Mouse (Mus musculus) intestine, embryonic 16.5 days (tissue): ENCODE data around the gene Cpeb3. TPM values are rescaled to one million over a fixed set of nuclear protein-coding genes. Genes with fewer than 3 reads are reported as not detected.
"Not testable (repeated sequence)": the region's sequence is repeated elsewhere in the genome, so short reads cannot be mapped to it uniquely, and the experiment has no call there.

ENCODE experiments used
- ATAC-seq: fragments of 200-750 bp; cut with Nextera tagmentation; 2 replicates; pipeline ENCODE4 v1.8.0; 2017; ENCODE audit warnings: moderate TSS enrichment, moderate library complexity
- H3K27ac ChIP-seq: fragments of 300-500 bp; sonication (generic); 2 replicates; pipeline ENCODE4 v1.5.1; 2014; ENCODE audit warnings: mild to moderate bottlenecking, low read length
- H3K27me3 ChIP-seq: fragments of 300-500 bp; sonication (generic); replicated peaks from 2 replicates; pipeline ENCODE4 v1.6.1; 2014; ENCODE audit warnings: low read length, control low read depth, mixed read lengths; ENCODE audit not compliant: control insufficient read depth, insufficient read depth
- H3K36me3 ChIP-seq: fragments of 300-500 bp; sonication (generic); 2 replicates; pipeline ENCODE4 v1.6.1; 2014; ENCODE audit warnings: low read length, control low read depth; ENCODE audit not compliant: control insufficient read depth, insufficient read depth
- H3K4me1 ChIP-seq: fragments of 300-500 bp; sonication (generic); 2 replicates; pipeline ENCODE4 v1.6.1; 2014; ENCODE audit warnings: low read length, control low read depth, mixed read lengths; ENCODE audit not compliant: control insufficient read depth, insufficient read depth
- H3K4me2 ChIP-seq: fragments of 300-500 bp; sonication (generic); 2 replicates; pipeline ENCODE4 v1.6.1; 2014; ENCODE audit warnings: low read depth, low read length, control low read depth
- H3K4me3 ChIP-seq: fragments of 300-500 bp; sonication (generic); 2 replicates; pipeline ENCODE4 v1.5.1; 2014; ENCODE audit warnings: mild to moderate bottlenecking, low read length
- H3K9ac ChIP-seq: fragments of 300-500 bp; sonication (generic); 2 replicates; pipeline ENCODE4 v1.6.1; 2014; ENCODE audit warnings: low read depth, low read length
- H3K9me3 ChIP-seq: fragments of 300-500 bp; sonication (generic); 2 replicates; pipeline ENCODE4 v1.6.1; 2016; ENCODE audit warnings: low read length, control low read depth; ENCODE audit not compliant: control insufficient read depth
- WGBS: fragments of 180-500 bp; shearing (Covaris S2); extraction: QIAGEN DNeasy Blood & Tissue Kit; methylation state at CpG from one replicate; pipeline ENCODE4 v1.1.7; 2014; 5-methylcytosine and 5-hydroxymethylcytosine counted together
- polyA plus RNA-seq: library from polyadenylated mRNA; unstranded; fragments of >200 nt; fragmentation: Nextera tagmentation; extraction: Ambion mirVana; gene quantifications from 2 replicates; pipeline ENCODE4 v1.2.1, GENCODE M21; 2015

Cpeb3 gene
- polyA plus RNA-seq, 1 experiment from 2014 or later = 0.97 TPM

GRCm38 (mm10) chr19:37081467-37081866 lies 126.9 kb downstream of the Cpeb3 start:
- WGBS = 61% methylated on average over 6 of the region's 6 CpGs
- H3K9ac ChIP-seq = no peak overlapping the region
- no peaks in the 10 kb centered on the region for H3K9me3 ChIP-seq
- H3K4me1 ChIP-seq = no peaks in the 10 kb centered on the region
- H3K4me3 ChIP-seq = no peak overlapping the region
- H3K27me3 ChIP-seq = no peaks in the 10 kb centered on the region
- no peak overlapping the region for H3K4me2 ChIP-seq
- no peak overlapping the region for H3K27ac ChIP-seq
- no peak for ATAC-seq
- H3K36me3 ChIP-seq = no peaks in the 10 kb centered on the region

- no peaks in the 10 kb centered on the region for H3K9me3 ChIP-seq
- no peak overlapping the region for H3K9ac ChIP-seq
- H3K27ac ChIP-seq = no peak overlapping the region
- 79% methylated on average over 6 of the region's 6 CpGs for WGBS
- no peak for ATAC-seq
- no peaks in the 10 kb centered on the region for H3K4me1 ChIP-seq
- no peak overlapping the region for H3K4me2 ChIP-seq
- no peaks in the 10 kb centered on the region for H3K27me3 ChIP-seq
- no peaks in the 10 kb centered on the region for H3K36me3 ChIP-seq
- no peak overlapping the region for H3K4me3 ChIP-seq
Measured at GRCm38 (mm10) chr19:37079151-37079550, 129.2 kb downstream of the Cpeb3 start.

- H3K36me3 ChIP-seq = no peaks in the 10 kb centered on the region
- H3K27ac ChIP-seq = no peak overlapping the region
- 91% methylated on average over 1 of the region's 1 CpGs for WGBS
- no peak overlapping the region for H3K4me2 ChIP-seq
- no peak overlapping the region for H3K9ac ChIP-seq
- no peak for ATAC-seq
- H3K9me3 ChIP-seq = no peaks in the 10 kb centered on the region
- no peaks in the 10 kb centered on the region for H3K27me3 ChIP-seq
- H3K4me3 ChIP-seq = no peak overlapping the region
- no peaks in the 10 kb centered on the region for H3K4me1 ChIP-seq
Measured at GRCm38 (mm10) chr19:37078571-37078970, 129.8 kb downstream of the Cpeb3 start.

GRCm38 (mm10) chr19:37078064-37078463 lies 130.3 kb downstream of the Cpeb3 start:
- Histone ChIP-seq H3K4me3 (no peak overlapping the region), H3K27me3 (no peaks in the 10 kb centered on the region), H3K4me1 (no peaks in the 10 kb centered on the region), H3K4me2 (no peak overlapping the region), H3K36me3 (no peaks in the 10 kb centered on the region), H3K27ac (no peak overlapping the region), H3K9me3 (no peaks in the 10 kb centered on the region), H3K9ac (no peak overlapping the region)
- no peak for ATAC-seq
- WGBS = 42% methylated on average over 4 of the region's 4 CpGs

- H3K27ac ChIP-seq, H3K4me2 ChIP-seq, H3K4me3 ChIP-seq, H3K9me3 ChIP-seq, H3K36me3 ChIP-seq, H3K4me1 ChIP-seq, ATAC-seq, H3K27me3 ChIP-seq, H3K9ac ChIP-seq: not testable (repeated sequence)
- WGBS = 84% methylated on average over 4 of the region's 4 CpGs
Measured at GRCm38 (mm10) chr19:37077258-37077657, 131.1 kb downstream of the Cpeb3 start.

GRCm38 (mm10) chr19:37076646-37077045 lies 131.8 kb downstream of the Cpeb3 start:
- H3K9me3 ChIP-seq = no peaks in the 10 kb centered on the region
- no peak overlapping the region for H3K4me2 ChIP-seq
- H3K4me3 ChIP-seq = no peak overlapping the region

GRCm38 (mm10) chr19:37076116-37076515 lies 132.3 kb downstream of the Cpeb3 start:
- no peak overlapping the region for H3K9ac ChIP-seq
- H3K9me3 ChIP-seq = no peaks in the 10 kb centered on the region
- no peak overlapping the region for H3K4me2 ChIP-seq
- ATAC-seq = no peak
- H3K36me3 ChIP-seq = no peaks in the 10 kb centered on the region
- 47% methylated on average over 2 of the region's 2 CpGs for WGBS
- no peak overlapping the region for H3K27ac ChIP-seq
- no peak overlapping the region for H3K4me3 ChIP-seq
- H3K27me3 ChIP-seq = no peaks in the 10 kb centered on the region
- H3K4me1 ChIP-seq = no peaks in the 10 kb centered on the region

More at GRCm38 (mm10) chr19:37076646-37077045, 131.8 kb downstream of the Cpeb3 start:
- WGBS = 74% methylated on average over 4 of the region's 4 CpGs
- Histone ChIP-seq H3K4me1 (no peaks in the 10 kb centered on the region), H3K36me3 (no peaks in the 10 kb centered on the region), H3K27me3 (no peaks in the 10 kb centered on the region), H3K9ac (no peak overlapping the region), H3K27ac (no peak overlapping the region)
- ATAC-seq = no peak

- Histone ChIP-seq H3K4me3 (no peak overlapping the region), H3K36me3 (no peaks in the 10 kb centered on the region), H3K27ac (no peak overlapping the region), H3K9me3 (no peaks in the 10 kb centered on the region), H3K27me3 (no peaks in the 10 kb centered on the region), H3K4me2 (no peak overlapping the region), H3K9ac (no peak overlapping the region), H3K4me1 (no peaks in the 10 kb centered on the region)
- no peak for ATAC-seq
- 65% methylated on average over 7 of the region's 7 CpGs for WGBS
Measured at GRCm38 (mm10) chr19:37075690-37076089, 132.7 kb downstream of the Cpeb3 start.

- H3K4me1 ChIP-seq = no peaks in the 10 kb centered on the region
- H3K36me3 ChIP-seq = no peaks in the 10 kb centered on the region
- H3K4me3 ChIP-seq = no peak overlapping the region
- H3K27me3 ChIP-seq = no peaks in the 10 kb centered on the region
- H3K9ac ChIP-seq = no peak overlapping the region
- H3K9me3 ChIP-seq = no peaks in the 10 kb centered on the region
- ATAC-seq = no peak
- no peak overlapping the region for H3K4me2 ChIP-seq
- H3K27ac ChIP-seq = no peak overlapping the region
- 56% methylated on average over 5 of the region's 5 CpGs for WGBS
Measured at GRCm38 (mm10) chr19:37074726-37075125, 133.7 kb downstream of the Cpeb3 start.

GRCm38 (mm10) chr19:37074276-37074675 lies 134.1 kb downstream of the Cpeb3 start:
- no peaks in the 10 kb centered on the region for H3K27me3 ChIP-seq
- 89% methylated on average over 3 of the region's 3 CpGs for WGBS
- no peaks in the 10 kb centered on the region for H3K36me3 ChIP-seq

More at GRCm38 (mm10) chr19:37074276-37074675, 134.1 kb downstream of the Cpeb3 start:
- Histone ChIP-seq H3K9me3 (no peaks in the 10 kb centered on the region), H3K4me3 (no peak overlapping the region), H3K4me1 (no peaks in the 10 kb centered on the region), H3K27ac (no peak overlapping the region), H3K9ac (no peak overlapping the region), H3K4me2 (no peak overlapping the region)
- ATAC-seq = no peak
